Mouse (Mus musculus): ENCODE results near the gene Klf7. TPM values are rescaled to one million over a fixed set of nuclear protein-coding genes. Genes with fewer than 3 reads are reported as not detected.

The Klf7 gene
- polyA plus RNA-seq, 1 experiment from 2014 or later: 11.9 TPM

DNA sequence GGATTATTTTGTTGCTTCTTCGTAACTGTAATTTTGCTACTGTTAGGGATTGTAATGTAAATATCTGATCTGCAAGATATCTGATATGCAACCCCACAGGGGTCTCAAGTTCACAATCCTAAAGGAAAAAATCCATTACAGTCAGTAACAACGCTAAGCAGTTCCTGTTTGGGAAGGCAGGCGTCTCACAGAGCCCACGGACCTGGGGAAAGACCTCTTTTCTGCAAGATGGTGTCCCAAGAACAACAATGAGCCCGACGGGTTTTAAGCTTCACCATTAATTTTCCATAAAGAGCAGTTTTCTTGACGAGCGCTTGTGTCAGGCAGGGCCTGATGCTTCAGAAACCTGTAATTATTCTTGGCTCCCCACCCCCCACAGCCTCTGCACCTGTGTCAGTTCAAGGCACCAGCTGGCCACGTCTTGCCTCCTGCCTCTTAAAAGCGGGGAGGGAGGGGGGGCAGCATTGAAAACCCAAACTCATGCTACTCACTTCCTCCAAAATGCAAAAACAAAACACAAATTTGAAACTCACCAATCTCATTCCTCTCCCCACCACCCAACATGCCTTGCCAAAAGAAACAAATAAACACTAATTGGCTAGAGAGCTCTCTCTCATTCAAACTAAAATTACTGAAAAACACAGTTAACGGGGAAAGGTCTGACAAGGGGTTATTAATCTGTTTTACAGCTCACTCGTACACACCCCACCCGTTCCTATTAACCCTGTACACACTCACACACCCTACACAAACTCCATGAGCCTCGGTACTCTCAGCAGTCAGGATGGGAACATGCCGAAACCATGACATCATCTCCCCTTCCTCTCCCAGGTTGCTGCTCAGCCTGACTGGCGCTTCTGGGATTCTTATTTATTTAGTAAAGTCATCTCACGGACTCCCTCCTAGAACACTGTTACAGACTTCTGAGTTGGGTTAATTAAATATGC lies 34.2 kb downstream of the Klf7 start:
- ATAC-seq: peak; percentile 36; the same call in 1 of the 2 replicates
- 0 out of 2 replicates have a peak, but pooled peaks have one; percentile 19 for TF ChIP-seq CTCF (IDR thresholded peaks at IDR 0.05; ENCODE audit: low read depth)
- 0 out of 2 replicates have a peak overlapping the region, but pooled peaks have one; percentile 32 for H3K4me2 ChIP-seq (replicated peaks; ENCODE audit: low read depth)
- H3K4me1 ChIP-seq (replicated peaks; ENCODE audit: control insufficient read depth, insufficient read depth, low read length): peaks cover 10% of the 10 kb centered on the region; the same call in 1 of the 2 replicates
- H3K27me3 ChIP-seq (replicated peaks; ENCODE audit: control insufficient read depth, insufficient read depth, low read length): no peaks in the 10 kb centered on the region
- H3K36me3 ChIP-seq (ENCODE audit: control insufficient read depth, insufficient read depth): no peaks in the 10 kb centered on the region
- no peak overlapping the region for H3K9ac ChIP-seq (ENCODE audit: low read depth, low read length)
- no peaks in the 10 kb centered on the region for H3K9me3 ChIP-seq (ENCODE audit: control insufficient read depth)
- no peak overlapping the region for H3K4me3 ChIP-seq (ENCODE audit: low read depth, low read length)
- WGBS: 24% methylated on average over 17 of the region's 17 CpGs
- no peak overlapping the region for H3K27ac ChIP-seq (ENCODE audit: low read depth, low read length)

GRCm38 (mm10) chr1:64085875-64086274 lies 36.2 kb downstream of the Klf7 start:
- Histone ChIP-seq H3K4me2 (replicated peaks; ENCODE audit: low read depth) (no peak overlapping the region), H3K4me1 (replicated peaks; ENCODE audit: control insufficient read depth, insufficient read depth, low read length) (peaks cover 10% of the 10 kb centered on the region; the same call in 1 of the 2 replicates)
- WGBS: 86% methylated on average over 4 of the region's 4 CpGs

GRCm38 (mm10) chr1:64085361-64085760 lies 36.7 kb downstream of the Klf7 start:
- Histone ChIP-seq H3K4me3 (ENCODE audit: low read depth, low read length) (no peak overlapping the region), H3K4me2 (replicated peaks; ENCODE audit: low read depth) (no peak overlapping the region), H3K27ac (ENCODE audit: low read depth, low read length) (no peak overlapping the region), H3K9ac (ENCODE audit: low read depth, low read length) (no peak overlapping the region), H3K36me3 (ENCODE audit: control insufficient read depth, insufficient read depth) (no peaks in the 10 kb centered on the region), H3K4me1 (replicated peaks; ENCODE audit: control insufficient read depth, insufficient read depth, low read length) (peaks cover 10% of the 10 kb centered on the region; the same call in 1 of the 2 replicates), H3K9me3 (ENCODE audit: control insufficient read depth) (no peaks in the 10 kb centered on the region), H3K27me3 (replicated peaks; ENCODE audit: control insufficient read depth, insufficient read depth, low read length) (no peaks in the 10 kb centered on the region)
- ATAC-seq: 0 out of 2 replicates have a peak, but pooled peaks have one; percentile 37
- WGBS: 45% methylated on average over 4 of the region's 4 CpGs
- no peak for TF ChIP-seq CTCF (IDR thresholded peaks at IDR 0.05; ENCODE audit: low read depth)

More at GRCm38 (mm10) chr1:64085875-64086274, 36.2 kb downstream of the Klf7 start:
- no peak for ATAC-seq
- Histone ChIP-seq H3K36me3 (ENCODE audit: control insufficient read depth, insufficient read depth) (no peaks in the 10 kb centered on the region), H3K9me3 (ENCODE audit: control insufficient read depth) (no peaks in the 10 kb centered on the region), H3K27me3 (replicated peaks; ENCODE audit: control insufficient read depth, insufficient read depth, low read length) (no peaks in the 10 kb centered on the region), H3K9ac (ENCODE audit: low read depth, low read length) (no peak overlapping the region), H3K27ac (ENCODE audit: low read depth, low read length) (no peak overlapping the region), H3K4me3 (ENCODE audit: low read depth, low read length) (no peak overlapping the region)
- no peak for TF ChIP-seq CTCF (IDR thresholded peaks at IDR 0.05; ENCODE audit: low read depth)

DNA sequence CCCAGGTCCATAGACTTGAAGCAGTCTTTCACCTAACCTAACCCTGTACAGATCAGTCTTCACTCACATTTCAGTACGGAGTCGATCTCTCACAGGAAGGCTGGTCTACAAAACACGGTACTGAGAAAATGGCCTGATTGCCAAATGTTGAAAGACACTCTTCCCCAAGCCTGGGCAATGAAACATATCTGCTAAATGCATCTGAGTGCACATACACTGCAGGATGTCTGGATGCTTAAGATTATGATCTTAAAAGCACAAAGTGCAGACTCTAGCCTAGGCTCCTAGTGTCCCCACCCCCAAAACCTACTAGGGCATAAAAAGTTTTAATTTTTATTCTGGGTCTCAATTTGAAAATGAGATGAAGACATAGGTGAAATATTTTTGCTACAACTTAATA lies 37.4 kb downstream of the Klf7 start:
- no peak overlapping the region for H3K4me2 ChIP-seq (replicated peaks; ENCODE audit: low read depth)
- H3K36me3 ChIP-seq (ENCODE audit: control insufficient read depth, insufficient read depth): no peaks in the 10 kb centered on the region
- H3K9me3 ChIP-seq (ENCODE audit: control insufficient read depth): no peaks in the 10 kb centered on the region
- H3K4me1 ChIP-seq (replicated peaks; ENCODE audit: control insufficient read depth, insufficient read depth, low read length): peaks cover 10% of the 10 kb centered on the region; the same call in 1 of the 2 replicates
- TF ChIP-seq CTCF (IDR thresholded peaks at IDR 0.05; ENCODE audit: low read depth): no peak
- no peaks in the 10 kb centered on the region for H3K27me3 ChIP-seq (replicated peaks; ENCODE audit: control insufficient read depth, insufficient read depth, low read length)
- no peak overlapping the region for H3K27ac ChIP-seq (ENCODE audit: low read depth, low read length)
- H3K9ac ChIP-seq (ENCODE audit: low read depth, low read length): no peak overlapping the region
- WGBS: 78% methylated on average over 3 of the region's 3 CpGs
- ATAC-seq: no peak
- H3K4me3 ChIP-seq (ENCODE audit: low read depth, low read length): no peak overlapping the region

- peak overlapping the region; percentile 37 for H3K27ac ChIP-seq (ENCODE audit: low read depth, low read length)
- no peak overlapping the region for H3K9ac ChIP-seq (ENCODE audit: low read depth, low read length)
- TF ChIP-seq CTCF (IDR thresholded peaks at IDR 0.05; ENCODE audit: low read depth): no peak
- ATAC-seq: peak; percentile 63; the same call in 1 of the 2 replicates
- peaks cover 14% of the 10 kb centered on the region for H3K36me3 ChIP-seq (ENCODE audit: control insufficient read depth, insufficient read depth)
- H3K9me3 ChIP-seq (ENCODE audit: control insufficient read depth): no peaks in the 10 kb centered on the region
- WGBS: 66% methylated on average over 1 of the region's 1 CpGs
- H3K4me2 ChIP-seq (replicated peaks; ENCODE audit: low read depth): no peak overlapping the region
- peaks cover 5% of the 10 kb centered on the region; the same call in 1 of the 2 replicates for H3K4me1 ChIP-seq (replicated peaks; ENCODE audit: control insufficient read depth, insufficient read depth, low read length)
- H3K27me3 ChIP-seq (replicated peaks; ENCODE audit: control insufficient read depth, insufficient read depth, low read length): no peaks in the 10 kb centered on the region
- no peak overlapping the region for H3K4me3 ChIP-seq (ENCODE audit: low read depth, low read length)
Measured at GRCm38 (mm10) chr1:64081791-64082190, 40.3 kb downstream of the Klf7 start.

- no peak overlapping the region for H3K27ac ChIP-seq (ENCODE audit: low read depth, low read length)
- no peaks in the 10 kb centered on the region for H3K9me3 ChIP-seq (ENCODE audit: control insufficient read depth)
- no peak overlapping the region for H3K4me2 ChIP-seq (replicated peaks; ENCODE audit: low read depth)
- no peaks in the 10 kb centered on the region for H3K27me3 ChIP-seq (replicated peaks; ENCODE audit: control insufficient read depth, insufficient read depth, low read length)
- H3K4me3 ChIP-seq (ENCODE audit: low read depth, low read length): no peak overlapping the region
- H3K4me1 ChIP-seq (replicated peaks; ENCODE audit: control insufficient read depth, insufficient read depth, low read length): peaks cover 5% of the 10 kb centered on the region; the same call in 1 of the 2 replicates
- peaks cover 14% of the 10 kb centered on the region for H3K36me3 ChIP-seq (ENCODE audit: control insufficient read depth, insufficient read depth)
- ATAC-seq: peak; percentile 36; the same call in 1 of the 2 replicates
- WGBS: 39% methylated on average over 2 of the region's 2 CpGs
- no peak for TF ChIP-seq CTCF (IDR thresholded peaks at IDR 0.05; ENCODE audit: low read depth)
- no peak overlapping the region for H3K9ac ChIP-seq (ENCODE audit: low read depth, low read length)
Measured at GRCm38 (mm10) chr1:64081217-64081616, 40.9 kb downstream of the Klf7 start.

Measured in intestine, postnatal 0 days (tissue).